Mouse (Mus musculus) liver, embryonic 12.5 days (tissue): ENCODE results near the gene Col13a1. TPM values are rescaled to one million over a fixed set of nuclear protein-coding genes. Genes with fewer than 3 reads are reported as not detected.

ENCODE experiments used
- ATAC-seq: fragments of 200-750 bp; cut with Nextera tagmentation; 2 replicates; pipeline ENCODE4 v1.8.0; 2017; ENCODE audit warnings: moderate number of reproducible peaks, mild to moderate bottlenecking, moderate library complexity
- H3K27ac ChIP-seq: fragments of 300-500 bp; sonication (generic); 2 replicates; pipeline ENCODE4 v1.5.1; 2016; ENCODE audit warnings: mild to moderate bottlenecking
- H3K27me3 ChIP-seq: fragments of 300-500 bp; sonication (generic); replicated peaks from 2 replicates; pipeline ENCODE4 v1.6.1; 2016; ENCODE audit warnings: mild to moderate bottlenecking, moderate library complexity
- H3K36me3 ChIP-seq: fragments of 300-500 bp; sonication (generic); 2 replicates; pipeline ENCODE4 v1.6.1; 2016; ENCODE audit warnings: mild to moderate bottlenecking, moderate library complexity
- H3K4me1 ChIP-seq: fragments of 300-500 bp; sonication (generic); 2 replicates; pipeline ENCODE4 v1.6.1; 2016
- H3K4me2 ChIP-seq: fragments of 300-500 bp; sonication (generic); 2 replicates; pipeline ENCODE4 v1.6.1; 2016; ENCODE audit warnings: mild to moderate bottlenecking, moderate library complexity
- H3K4me3 ChIP-seq: fragments of 300-500 bp; sonication (generic); 2 replicates; pipeline ENCODE4 v1.5.1; 2016; ENCODE audit warnings: mild to moderate bottlenecking, moderate library complexity
- H3K9ac ChIP-seq: fragments of 300-500 bp; sonication (generic); 2 replicates; pipeline ENCODE4 v1.6.1; 2016; ENCODE audit warnings: mild to moderate bottlenecking, moderate library complexity
- H3K9me3 ChIP-seq: fragments of 300-500 bp; sonication (generic); replicated peaks from 2 replicates; pipeline ENCODE4 v1.6.1; 2016; ENCODE audit warnings: mild to moderate bottlenecking, moderate library complexity
- WGBS: fragments of 180-500 bp; shearing (Covaris S2); methylation state at CpG from one replicate; pipeline ENCODE4 v1.1.7; 2016; ENCODE audit not compliant: insufficient replicate concordance; 5-methylcytosine and 5-hydroxymethylcytosine counted together
- polyA plus RNA-seq: library from polyadenylated mRNA; unstranded; fragments of >200 nt; fragmentation: Nextera tagmentation; extraction: Ambion mirVana; gene quantifications from 2 replicates; pipeline ENCODE4 v1.2.1, GENCODE M21; 2016

Gene Col13a1
- 2.6 and 5.0 TPM in 2 replicates for polyA plus RNA-seq

DNA sequence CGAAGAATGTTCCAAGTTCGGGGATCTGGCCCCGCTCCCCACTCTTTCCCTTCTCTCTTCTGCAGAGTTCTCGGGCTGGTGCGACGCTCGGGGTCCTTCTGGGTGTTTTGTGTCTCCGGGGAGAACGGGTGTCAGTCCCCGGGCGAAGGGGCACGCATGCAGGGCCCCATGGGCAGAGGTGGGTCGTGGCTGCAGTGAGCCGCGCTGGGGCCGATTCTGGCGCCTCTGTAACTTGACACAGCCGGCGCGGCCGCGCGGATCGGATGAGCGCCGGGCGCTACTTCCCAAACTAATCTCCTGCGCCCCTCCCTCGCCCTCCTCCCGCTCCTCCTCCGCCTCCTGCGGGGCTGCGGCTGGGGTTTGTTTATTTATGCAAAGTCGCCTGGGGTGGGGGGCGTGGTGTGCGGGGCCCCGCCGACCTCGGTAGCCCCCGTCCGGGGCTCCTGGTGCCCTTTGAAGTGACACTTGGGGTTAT is at the start of gene Col13a1:
TSS of gene Col13a1 (minus strand) at position 243 of the 475 bp plus-strand sequence.
- Histone ChIP-seq H3K9ac (no peak within 1 kb of the TSS), H3K27me3 (peaks cover 64% of the 10 kb centered on the region), H3K4me2 (peak within 1 kb of the TSS; percentile 62), H3K36me3 (no peaks in the 10 kb centered on the region), H3K9me3 (no peaks in the 10 kb centered on the region), H3K4me1 (peaks cover 21% of the 10 kb centered on the region), H3K4me3 (peak within 1 kb of the TSS; percentile 46), H3K27ac (no peak within 1 kb of the TSS)
- no peak for ATAC-seq
- WGBS, result under 1% methylated on average over 36 of the region's 41 CpGs

- no peaks in the 10 kb centered on the region for H3K36me3 ChIP-seq
- H3K4me1 ChIP-seq, result no peaks in the 10 kb centered on the region
- no peak overlapping the region for H3K9ac ChIP-seq
- no peaks in the 10 kb centered on the region for H3K9me3 ChIP-seq
- no peak overlapping the region for H3K4me2 ChIP-seq
- no peak overlapping the region for H3K27ac ChIP-seq
- no peak for ATAC-seq
- no peak overlapping the region for H3K4me3 ChIP-seq
- H3K27me3 ChIP-seq, result no peaks in the 10 kb centered on the region
- 67% methylated on average over 12 of the region's 12 CpGs for WGBS
Observed at GRCm38 (mm10) chr10:62027699-62028098, 48.8 kb upstream of the Col13a1 start.

GRCm38 (mm10) chr10:62023821-62024551 is 45.1 kb upstream of the Col13a1 start:
- H3K4me1 ChIP-seq, result no peaks in the 10 kb centered on the region
- no peak overlapping the region for H3K4me3 ChIP-seq
- H3K9ac ChIP-seq, result no peak overlapping the region
- no peaks in the 10 kb centered on the region for H3K9me3 ChIP-seq
- H3K4me2 ChIP-seq, result no peak overlapping the region
- 61% methylated on average over 19 of the region's 19 CpGs for WGBS
- H3K36me3 ChIP-seq, result no peaks in the 10 kb centered on the region
- H3K27me3 ChIP-seq, result no peaks in the 10 kb centered on the region
- no peak overlapping the region for H3K27ac ChIP-seq
- no peak for ATAC-seq

- H3K36me3 ChIP-seq, result no peaks in the 10 kb centered on the region
- H3K4me3 ChIP-seq, result no peak overlapping the region
- no peak overlapping the region for H3K27ac ChIP-seq
- no peak overlapping the region for H3K4me2 ChIP-seq
- H3K4me1 ChIP-seq, result no peaks in the 10 kb centered on the region
- H3K27me3 ChIP-seq, result no peaks in the 10 kb centered on the region
- no peak overlapping the region for H3K9ac ChIP-seq
- no peak for ATAC-seq
- H3K9me3 ChIP-seq, result no peaks in the 10 kb centered on the region
- WGBS, result 37% methylated on average over 7 of the region's 7 CpGs
Observed at GRCm38 (mm10) chr10:62020068-62020620, 41.2 kb upstream of the Col13a1 start.

DNA sequence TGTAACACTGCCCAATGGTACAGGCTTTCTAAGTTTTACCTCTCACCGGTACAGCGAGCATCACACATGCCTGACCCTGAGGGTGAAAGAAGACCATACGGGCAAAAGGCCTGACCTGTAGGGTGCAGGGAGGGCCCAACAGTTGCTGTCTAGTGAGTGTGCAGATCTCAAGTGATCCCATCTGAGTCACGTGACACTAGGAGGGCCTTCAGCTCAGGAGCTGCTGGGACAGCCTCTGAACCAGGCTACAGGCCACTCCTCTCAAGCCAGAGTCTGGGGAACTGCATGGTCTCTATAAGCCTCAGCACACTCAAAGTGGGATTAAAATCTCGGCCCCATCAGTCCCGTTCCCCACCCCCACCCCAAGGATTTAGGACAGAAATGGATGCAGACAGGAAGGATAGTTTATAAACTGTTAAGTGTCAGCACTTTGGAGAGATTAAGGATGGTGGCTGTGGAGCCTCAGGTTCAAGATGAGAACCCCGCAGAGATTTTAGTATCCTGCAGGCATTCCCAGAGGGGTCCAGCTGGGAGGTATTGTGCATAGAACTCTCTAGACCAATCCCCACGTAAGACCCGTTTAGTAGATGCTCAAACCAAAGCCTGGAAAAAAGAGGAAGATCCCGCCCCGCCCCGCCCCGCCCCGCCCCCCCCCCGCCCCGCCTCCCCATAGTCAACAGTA is 40.6 kb upstream of the Col13a1 start:
- no peak for ATAC-seq
- no peak overlapping the region for H3K27ac ChIP-seq
- H3K27me3 ChIP-seq, result no peaks in the 10 kb centered on the region
- no peak overlapping the region for H3K4me2 ChIP-seq
- 35% methylated on average over 9 of the region's 16 CpGs for WGBS
- H3K4me3 ChIP-seq, result no peak overlapping the region
- H3K4me1 ChIP-seq, result no peaks in the 10 kb centered on the region
- H3K9me3 ChIP-seq, result no peaks in the 10 kb centered on the region
- no peak overlapping the region for H3K9ac ChIP-seq
- H3K36me3 ChIP-seq, result no peaks in the 10 kb centered on the region

- WGBS, result 67% methylated on average over 6 of the region's 6 CpGs
- no peak for ATAC-seq
Observed at GRCm38 (mm10) chr10:62016947-62017346, 38.0 kb upstream of the Col13a1 start.

GRCm38 (mm10) chr10:62013190-62013589 is 34.3 kb upstream of the Col13a1 start:
- Histone ChIP-seq H3K4me3 (no peak overlapping the region), H3K27me3 (no peaks in the 10 kb centered on the region), H3K27ac (no peak overlapping the region), H3K4me2 (no peak overlapping the region), H3K36me3 (no peaks in the 10 kb centered on the region), H3K9me3 (no peaks in the 10 kb centered on the region), H3K9ac (no peak overlapping the region), H3K4me1 (no peaks in the 10 kb centered on the region)
- 55% methylated on average over 5 of the region's 5 CpGs for WGBS
- ATAC-seq, result no peak

More at GRCm38 (mm10) chr10:62016947-62017346, 38.0 kb upstream of the Col13a1 start:
- Histone ChIP-seq H3K36me3 (no peaks in the 10 kb centered on the region), H3K9ac (no peak overlapping the region), H3K4me2 (no peak overlapping the region), H3K4me1 (no peaks in the 10 kb centered on the region), H3K27ac (no peak overlapping the region), H3K9me3 (no peaks in the 10 kb centered on the region), H3K27me3 (no peaks in the 10 kb centered on the region), H3K4me3 (no peak overlapping the region)

DNA sequence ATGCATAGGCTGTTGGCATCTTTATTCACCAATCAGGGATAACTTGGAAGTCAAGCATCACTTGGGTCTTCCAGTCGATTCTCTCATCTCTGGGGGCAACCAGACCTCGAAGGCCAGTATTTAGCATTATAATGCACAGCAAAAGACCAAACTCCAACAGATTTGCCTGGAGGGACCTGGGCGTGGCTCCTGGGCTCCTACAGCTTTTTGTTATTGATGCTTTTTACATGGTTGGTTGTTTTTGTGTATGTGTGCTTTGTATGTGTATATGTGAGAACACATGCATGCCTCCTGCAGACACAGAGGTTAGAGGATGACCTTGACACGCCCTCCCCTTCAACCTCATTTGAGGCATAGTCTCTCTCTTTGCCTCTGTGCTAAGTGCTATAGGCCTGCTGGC is 33.5 kb upstream of the Col13a1 start:
- ATAC-seq, result no peak
- Histone ChIP-seq H3K4me2 (no peak overlapping the region), H3K4me3 (no peak overlapping the region), H3K9me3 (no peaks in the 10 kb centered on the region), H3K36me3 (no peaks in the 10 kb centered on the region), H3K4me1 (no peaks in the 10 kb centered on the region), H3K27ac (no peak overlapping the region), H3K27me3 (no peaks in the 10 kb centered on the region), H3K9ac (no peak overlapping the region)
- 47% methylated on average over 4 of the region's 4 CpGs for WGBS

GRCm38 (mm10) chr10:62009981-62010500 is 31.1 kb upstream of the Col13a1 start:
- no peaks in the 10 kb centered on the region for H3K36me3 ChIP-seq
- H3K9me3 ChIP-seq, result no peaks in the 10 kb centered on the region
- 53% methylated on average over 6 of the region's 6 CpGs for WGBS
- no peaks in the 10 kb centered on the region for H3K27me3 ChIP-seq
- H3K27ac ChIP-seq, result no peak overlapping the region
- H3K4me2 ChIP-seq, result no peak overlapping the region
- no peak overlapping the region for H3K4me3 ChIP-seq
- no peak overlapping the region for H3K9ac ChIP-seq
- no peaks in the 10 kb centered on the region for H3K4me1 ChIP-seq
- no peak for ATAC-seq

DNA sequence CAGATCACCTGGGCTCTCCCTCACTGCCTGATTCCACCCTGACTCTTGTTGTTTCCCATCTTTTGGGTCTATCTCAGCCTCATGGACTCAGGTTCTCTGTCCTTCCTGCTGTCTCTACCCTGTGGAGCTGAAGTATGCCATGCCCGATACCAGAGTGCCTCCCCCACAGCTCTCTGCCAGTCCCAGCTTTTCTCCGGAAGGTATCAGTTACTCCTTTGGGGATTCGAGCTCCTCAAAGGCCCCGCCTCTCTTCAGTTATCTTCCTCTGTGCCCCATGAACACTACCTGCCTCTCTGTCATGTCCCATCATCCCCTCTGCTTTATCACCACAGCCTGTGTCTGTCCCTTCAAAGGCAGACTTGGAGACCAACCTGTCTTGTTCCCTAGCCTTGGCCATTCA is 29.1 kb upstream of the Col13a1 start:
- H3K27me3 ChIP-seq, result no peaks in the 10 kb centered on the region
- no peak for ATAC-seq
- no peak overlapping the region for H3K9ac ChIP-seq
- no peaks in the 10 kb centered on the region for H3K9me3 ChIP-seq
- WGBS, result 54% methylated on average over 4 of the region's 4 CpGs
- no peaks in the 10 kb centered on the region for H3K36me3 ChIP-seq
- H3K27ac ChIP-seq, result no peak overlapping the region
- H3K4me2 ChIP-seq, result no peak overlapping the region
- no peaks in the 10 kb centered on the region for H3K4me1 ChIP-seq
- no peak overlapping the region for H3K4me3 ChIP-seq

DNA sequence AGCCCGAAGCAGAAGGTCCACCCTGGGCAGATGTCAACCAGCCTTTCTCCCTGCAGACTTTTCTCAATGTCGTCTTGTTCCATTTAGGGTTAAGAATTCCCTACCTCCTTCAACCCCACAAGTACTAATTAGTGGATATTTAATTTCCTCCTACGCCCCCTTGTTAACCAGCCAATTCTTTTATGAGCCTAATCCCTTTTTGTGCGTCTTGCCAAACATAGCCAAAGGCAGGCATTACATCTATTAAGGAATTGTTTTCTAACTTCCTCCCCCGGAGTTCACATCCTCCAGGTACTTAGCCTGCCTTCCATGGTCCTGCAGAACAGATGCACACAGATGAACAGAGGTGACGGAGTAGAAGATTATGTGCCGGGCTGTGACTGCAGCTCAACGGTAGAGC is 27.5 kb upstream of the Col13a1 start:
- H3K27ac ChIP-seq, result no peak overlapping the region
- H3K36me3 ChIP-seq, result no peaks in the 10 kb centered on the region
- H3K4me2 ChIP-seq, result no peak overlapping the region
- H3K4me1 ChIP-seq, result no peaks in the 10 kb centered on the region
- no peaks in the 10 kb centered on the region for H3K27me3 ChIP-seq
- 68% methylated on average over 8 of the region's 8 CpGs for WGBS
- ATAC-seq, result no peak
- no peaks in the 10 kb centered on the region for H3K9me3 ChIP-seq
- no peak overlapping the region for H3K4me3 ChIP-seq
- H3K9ac ChIP-seq, result no peak overlapping the region

- ATAC-seq, result no peak
- H3K9me3 ChIP-seq, result no peaks in the 10 kb centered on the region
- no peak overlapping the region for H3K9ac ChIP-seq
- no peak overlapping the region for H3K4me3 ChIP-seq
- 65% methylated on average over 1 of the region's 1 CpGs for WGBS
- no peaks in the 10 kb centered on the region for H3K36me3 ChIP-seq
- H3K27me3 ChIP-seq, result no peaks in the 10 kb centered on the region
- no peaks in the 10 kb centered on the region for H3K4me1 ChIP-seq
- no peak overlapping the region for H3K27ac ChIP-seq
- H3K4me2 ChIP-seq, result no peak overlapping the region
Observed at GRCm38 (mm10) chr10:62000216-62000615, 21.3 kb upstream of the Col13a1 start.
